In genomic region chr1:178336289-178336775, GRCm38 (mm10) we compare ENCODE assay signal across 8 mouse cellular contexts. TPM values are rescaled to one million over a fixed set of nuclear protein-coding genes. Genes with fewer than 3 reads are reported as not detected.
DNase-seq lines count a peak whose midpoint lies in the region; ATAC-seq lines count a peak whose summit lies in the region.

No protein-coding gene starts in this region.

- under 1% methylated on average over 38 of the region's 53 CpGs for WGBS in hindbrain, embryonic 14.5 days

- no peaks in the 10 kb centered on the region for H3K9me3 ChIP-seq in hindbrain, embryonic 14.5 days (ENCODE audit: control insufficient read depth, low read length)

- H3K4me2 ChIP-seq in hindbrain, embryonic 14.5 days (replicated peaks): peak overlapping the region; percentile 97

- peak overlapping the region; percentile 100 for H3K9ac ChIP-seq in hindbrain, embryonic 14.5 days

- peak overlapping the region; percentile 99 for H3K27ac ChIP-seq in hindbrain, embryonic 14.5 days

- H3K36me3 ChIP-seq in hindbrain, embryonic 14.5 days (replicated peaks; ENCODE audit: control insufficient read depth, insufficient read depth): peaks cover 44% of the 10 kb centered on the region

- peak; percentile 93 for ATAC-seq in hindbrain, embryonic 14.5 days (ENCODE audit: low FRiP score)

- peaks cover 20% of the 10 kb centered on the region for H3K4me1 ChIP-seq in hindbrain, embryonic 14.5 days (replicated peaks; ENCODE audit: control insufficient read depth, insufficient read depth, low read length)

- H3K4me3 ChIP-seq in hindbrain, embryonic 14.5 days (replicated peaks; ENCODE audit: low read length): peak overlapping the region; percentile 94

- no peaks in the 10 kb centered on the region for H3K27me3 ChIP-seq in hindbrain, embryonic 14.5 days (ENCODE audit: control insufficient read depth, insufficient read depth, low read length)

- DNase-seq in NIH3T3 (ENCODE audit: low read depth): peak; percentile 97
- peak; percentile 96 to 97 for DNase-seq in cerebellum, postnatal 14 days
- DNase-seq in frontal cortex, postnatal 25 days (ENCODE audit: low spot score in 2 of 2): peak; percentile 76 to 83
- DNase-seq in hindbrain, embryonic 14.5 days (ENCODE audit: low spot score): peak; percentile 95
- peak; percentile 88 for DNase-seq in left cerebral cortex, adult 11 months (ENCODE audit: low spot score)
- DNase-seq in lung, postnatal 36 days: peak; percentile 97
- peak; percentile 95 for DNase-seq in retina, embryonic 14.5 days (ENCODE audit: low spot score)
- DNase-seq in thymus, postnatal 36 days: peak; percentile 95 to 97

RNA-seq across cellular contexts. Expression of gene Hnrnpu, which starts 1.3 kb away (rescaled TPM):
- polyA plus RNA-seq in hindbrain, embryonic 14.5 days (2014; fragmentation: Nextera tagmentation; extraction: Ambion mirVana): 313 and 339 TPM in 2 replicates

RNA-seq across cellular contexts. Expression of gene Cox20, which starts 17.4 kb away (rescaled TPM):
- polyA plus RNA-seq in hindbrain, embryonic 14.5 days (2014; fragmentation: Nextera tagmentation; extraction: Ambion mirVana): 102 and 134 TPM in 2 replicates

Comparison
In these comparisons a context has a peak if more than half of its experiments do, and no peak if none do; other contexts are left out.
1. Peak in every context shown above with its lines: DNase-seq, ATAC-seq, H3K4me3 ChIP-seq and H3K27ac ChIP-seq.